Mouse (Mus musculus) gastrocnemius, adult 18-20 months (tissue): ENCODE measurements around the gene Creb3l4. TPM values are rescaled to one million over a fixed set of nuclear protein-coding genes. Genes with fewer than 3 reads are reported as not detected.

ENCODE experiments used
- DNase-seq: peaks from one replicate; pipeline ENCODE4 v3.0.0; 2021; ENCODE audit warnings: low spot score
- total RNA-seq, 2 experiments: library from RNA; stranded (reverse); gene quantifications; 2 replicates each; pipeline ENCODE4 v1.2.3; 2021

Creb3l4 gene
- total RNA-seq, 2 experiments from 2014 or later, result not detected

- DNase-seq, result no peak
Measured at GRCm38 (mm10) chr3:90241251-90241650, 2.1 kb downstream of the Creb3l4 start.

GRCm38 (mm10) chr3:90231507-90232333 is 11.6 kb downstream of the Creb3l4 start, which contains the start of gene Jtb:
Gene Jtb (plus strand): TSS chr3:90231597.
- peak; percentile 92 for DNase-seq

- DNase-seq, result no peak
Measured at GRCm38 (mm10) chr3:90231075-90231474, 12.2 kb downstream of the Creb3l4 start.

GRCm38 (mm10) chr3:90224331-90224730 is 19.0 kb downstream of the Creb3l4 start:
- no peak for DNase-seq

- DNase-seq, result peak; percentile 30
Measured at GRCm38 (mm10) chr3:90222941-90223340, 20.4 kb downstream of the Creb3l4 start.

GRCm38 (mm10) chr3:90222455-90222854 is 20.9 kb downstream of the Creb3l4 start:
- no peak for DNase-seq

- no peak for DNase-seq
Measured at GRCm38 (mm10) chr3:90221123-90221522, 22.2 kb downstream of the Creb3l4 start.

GRCm38 (mm10) chr3:90220531-90220951 is 22.8 kb downstream of the Creb3l4 start:
- DNase-seq, result peak; percentile 86

GRCm38 (mm10) chr3:90220088-90220487 is 23.2 kb downstream of the Creb3l4 start:
- peak; percentile 52 for DNase-seq

GRCm38 (mm10) chr3:90215825-90216380 is 27.4 kb downstream of the Creb3l4 start:
- no peak for DNase-seq

GRCm38 (mm10) chr3:90213956-90214684 is 29.2 kb downstream of the Creb3l4 start:
- DNase-seq, result no peak

GRCm38 (mm10) chr3:90213377-90213866 is 29.9 kb downstream of the Creb3l4 start, which contains the start of the genes Rps27 and Rab13:
Gene Rps27 (minus strand): TSS chr3:90213651.
Gene Rab13 (plus strand): TSS chr3:90213695.
- DNase-seq, result peak; percentile 94

- no peak for DNase-seq
Measured at GRCm38 (mm10) chr3:90212723-90213122, 30.6 kb downstream of the Creb3l4 start.

GRCm38 (mm10) chr3:90211475-90212398 is 31.6 kb downstream of the Creb3l4 start:
- no peak for DNase-seq

- DNase-seq, result no peak
Measured at GRCm38 (mm10) chr3:90209908-90210566, 33.3 kb downstream of the Creb3l4 start.

GRCm38 (mm10) chr3:90208662-90209061 is 34.6 kb downstream of the Creb3l4 start:
- DNase-seq, result no peak

- no peak for DNase-seq
Measured at GRCm38 (mm10) chr3:90204582-90204981, 38.7 kb downstream of the Creb3l4 start.

GRCm38 (mm10) chr3:90203619-90204018 is 39.7 kb downstream of the Creb3l4 start:
- DNase-seq, result no peak

GRCm38 (mm10) chr3:90202884-90203283 is 40.4 kb downstream of the Creb3l4 start:
- no peak for DNase-seq

GRCm38 (mm10) chr3:90197548-90197947 is 45.8 kb downstream of the Creb3l4 start:
- DNase-seq, result no peak
